Mouse (Mus musculus): ENCODE measurements at regions not wholly inside any gene's neighbourhood (a gene's known extent, or its start where the extent isn't known, plus 50 kb on each side); places are given as distances from the start of the nearest gene placed in this dataset.

DNA sequence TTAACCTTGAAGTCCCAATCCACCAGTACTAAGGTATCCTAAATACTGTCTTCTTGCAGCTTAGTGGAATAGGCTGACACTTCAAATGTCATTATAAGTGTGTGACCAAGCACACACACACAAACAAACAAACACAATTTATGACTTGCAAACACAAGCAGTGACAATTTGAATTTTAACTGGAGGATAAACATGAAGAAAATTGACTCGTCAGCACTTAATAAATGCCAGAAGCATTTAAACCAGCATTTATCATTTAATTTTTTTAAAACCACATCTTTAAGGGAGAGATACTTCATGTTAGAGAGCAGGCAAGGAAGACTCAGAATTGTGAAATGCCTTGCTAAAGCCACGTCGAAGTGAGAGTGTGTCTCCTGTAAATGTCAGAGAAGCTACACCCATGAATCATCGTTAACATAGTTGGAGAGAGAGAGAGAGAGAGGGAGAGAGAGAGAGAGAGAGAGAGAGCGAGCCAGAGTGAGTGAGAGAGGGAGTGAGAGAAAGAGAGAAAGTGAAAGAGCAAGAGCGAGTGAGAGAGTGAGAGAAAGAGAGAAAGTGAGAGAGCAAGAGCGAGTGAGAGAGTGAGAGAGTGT is 149.4 kb upstream of the Cdkn2b start:
- H3K4me1 ChIP-seq (ENCODE audit: control insufficient read depth, insufficient read depth, insufficient read length) = no peaks in the 10 kb centered on the region
- no peaks in the 10 kb centered on the region for H3K27me3 ChIP-seq (ENCODE audit: control insufficient read depth, insufficient read depth, low read length)
- H3K4me3 ChIP-seq (ENCODE audit: extremely low read depth, insufficient read depth, insufficient read length) = no peak overlapping the region; the same call in 1 of the 2 replicates
- WGBS = 79% methylated on average over 7 of the region's 7 CpGs
- H3K36me3 ChIP-seq (ENCODE audit: control insufficient read depth, insufficient read depth, low read length) = no peaks in the 10 kb centered on the region
- DNase-seq (ENCODE audit: low read depth in 1 of 2, low spot score in 2 of 2) = no peak
- TF ChIP-seq POLR2A (IDR thresholded peaks at IDR 0.05; ENCODE audit: low read depth, low read length) (no peak), CTCF (IDR thresholded peaks at IDR 0.05; ENCODE audit: extremely low read depth, insufficient read depth, insufficient read length, insufficient replicate concordance) (no peak)
- no peak overlapping the region for H3K27ac ChIP-seq (ENCODE audit: insufficient read depth, low read length)

- H3K27ac ChIP-seq (ENCODE audit: insufficient read depth, low read length) = no peak overlapping the region
- TF ChIP-seq CTCF (IDR thresholded peaks at IDR 0.05; ENCODE audit: extremely low read depth, insufficient read depth, insufficient read length, insufficient replicate concordance) (no peak), POLR2A (IDR thresholded peaks at IDR 0.05; ENCODE audit: low read depth, low read length) (no peak)
- H3K4me1 ChIP-seq (ENCODE audit: control insufficient read depth, insufficient read depth, insufficient read length) = no peaks in the 10 kb centered on the region
- H3K27me3 ChIP-seq (ENCODE audit: control insufficient read depth, insufficient read depth, low read length) = no peaks in the 10 kb centered on the region
- no peaks in the 10 kb centered on the region for H3K36me3 ChIP-seq (ENCODE audit: control insufficient read depth, insufficient read depth, low read length)
- no peak for DNase-seq (ENCODE audit: low read depth in 1 of 2, low spot score in 2 of 2)
- no peak overlapping the region for H3K4me3 ChIP-seq (ENCODE audit: extremely low read depth, insufficient read depth, insufficient read length)
- WGBS = 75% methylated on average over 1 of the region's 1 CpGs
Observed at GRCm38 (mm10) chr4:89459346-89459666, 148.5 kb upstream of the Cdkn2b start.

- no peak for DNase-seq (ENCODE audit: low read depth in 1 of 2, low spot score in 2 of 2)
- Histone ChIP-seq H3K36me3 (ENCODE audit: control insufficient read depth, insufficient read depth, low read length) (no peaks in the 10 kb centered on the region), H3K27me3 (ENCODE audit: control insufficient read depth, insufficient read depth, low read length) (no peaks in the 10 kb centered on the region), H3K4me1 (ENCODE audit: control insufficient read depth, insufficient read depth, insufficient read length) (no peaks in the 10 kb centered on the region), H3K4me3 (ENCODE audit: extremely low read depth, insufficient read depth, insufficient read length) (no peak overlapping the region), H3K27ac (ENCODE audit: insufficient read depth, low read length) (no peak overlapping the region)
- TF ChIP-seq CTCF (IDR thresholded peaks at IDR 0.05; ENCODE audit: extremely low read depth, insufficient read depth, insufficient read length, insufficient replicate concordance) (no peak), POLR2A (IDR thresholded peaks at IDR 0.05; ENCODE audit: low read depth, low read length) (no peak)
- WGBS = 33% methylated on average over 2 of the region's 2 CpGs
Observed at GRCm38 (mm10) chr4:89458628-89459345, 147.9 kb upstream of the Cdkn2b start.

GRCm38 (mm10) chr4:89457861-89458260 is 147.0 kb upstream of the Cdkn2b start:
- no peak for DNase-seq (ENCODE audit: low read depth in 1 of 2, low spot score in 2 of 2)
- no peak overlapping the region for H3K27ac ChIP-seq (ENCODE audit: insufficient read depth, low read length)
- H3K36me3 ChIP-seq (ENCODE audit: control insufficient read depth, insufficient read depth, low read length) = no peaks in the 10 kb centered on the region
- H3K4me1 ChIP-seq (ENCODE audit: control insufficient read depth, insufficient read depth, insufficient read length) = no peaks in the 10 kb centered on the region
- TF ChIP-seq CTCF (IDR thresholded peaks at IDR 0.05; ENCODE audit: extremely low read depth, insufficient read depth, insufficient read length, insufficient replicate concordance) (no peak), POLR2A (IDR thresholded peaks at IDR 0.05; ENCODE audit: low read depth, low read length) (no peak)
- no peaks in the 10 kb centered on the region for H3K27me3 ChIP-seq (ENCODE audit: control insufficient read depth, insufficient read depth, low read length)
- H3K4me3 ChIP-seq (ENCODE audit: extremely low read depth, insufficient read depth, insufficient read length) = no peak overlapping the region
- WGBS = 62% methylated on average over 2 of the region's 2 CpGs

- TF ChIP-seq CTCF (IDR thresholded peaks at IDR 0.05; ENCODE audit: extremely low read depth, insufficient read depth, insufficient read length, insufficient replicate concordance) = no peak
- no peak for TF ChIP-seq POLR2A (IDR thresholded peaks at IDR 0.05; ENCODE audit: low read depth, low read length)
- Histone ChIP-seq H3K4me1 (ENCODE audit: control insufficient read depth, insufficient read depth, insufficient read length) (no peaks in the 10 kb centered on the region), H3K4me3 (ENCODE audit: extremely low read depth, insufficient read depth, insufficient read length) (no peak overlapping the region), H3K27ac (ENCODE audit: insufficient read depth, low read length) (no peak overlapping the region), H3K27me3 (ENCODE audit: control insufficient read depth, insufficient read depth, low read length) (no peaks in the 10 kb centered on the region), H3K36me3 (ENCODE audit: control insufficient read depth, insufficient read depth, low read length) (no peaks in the 10 kb centered on the region)
- WGBS = 93% methylated on average over 5 of the region's 5 CpGs
- DNase-seq (ENCODE audit: low read depth in 1 of 2, low spot score in 2 of 2) = no peak
Observed at GRCm38 (mm10) chr4:89454926-89455325, 144.1 kb upstream of the Cdkn2b start.

GRCm38 (mm10) chr4:89453051-89453450 is 142.2 kb upstream of the Cdkn2b start:
- no peaks in the 10 kb centered on the region for H3K27me3 ChIP-seq (ENCODE audit: control insufficient read depth, insufficient read depth, low read length)
- H3K27ac ChIP-seq (ENCODE audit: insufficient read depth, low read length) = no peak overlapping the region
- no peaks in the 10 kb centered on the region for H3K36me3 ChIP-seq (ENCODE audit: control insufficient read depth, insufficient read depth, low read length)
- H3K4me3 ChIP-seq (ENCODE audit: extremely low read depth, insufficient read depth, insufficient read length) = no peak overlapping the region
- no peaks in the 10 kb centered on the region for H3K4me1 ChIP-seq (ENCODE audit: control insufficient read depth, insufficient read depth, insufficient read length)
- no peak for DNase-seq (ENCODE audit: low read depth in 1 of 2, low spot score in 2 of 2)
- no peak for TF ChIP-seq CTCF (IDR thresholded peaks at IDR 0.05; ENCODE audit: extremely low read depth, insufficient read depth, insufficient read length, insufficient replicate concordance)
- no peak for TF ChIP-seq POLR2A (IDR thresholded peaks at IDR 0.05; ENCODE audit: low read depth, low read length)

- WGBS = 55% methylated on average over 2 of the region's 2 CpGs
- TF ChIP-seq POLR2A (IDR thresholded peaks at IDR 0.05; ENCODE audit: low read depth, low read length) = no peak
- no peak for TF ChIP-seq CTCF (IDR thresholded peaks at IDR 0.05; ENCODE audit: extremely low read depth, insufficient read depth, insufficient read length, insufficient replicate concordance)
Observed at GRCm38 (mm10) chr4:89451741-89452140, 140.9 kb upstream of the Cdkn2b start.

More at GRCm38 (mm10) chr4:89451741-89452140, 140.9 kb upstream of the Cdkn2b start:
- DNase-seq (ENCODE audit: low read depth in 1 of 2, low spot score in 2 of 2) = no peak
- H3K4me1 ChIP-seq (ENCODE audit: control insufficient read depth, insufficient read depth, insufficient read length) = no peaks in the 10 kb centered on the region
- no peak overlapping the region for H3K4me3 ChIP-seq (ENCODE audit: extremely low read depth, insufficient read depth, insufficient read length)
- H3K36me3 ChIP-seq (ENCODE audit: control insufficient read depth, insufficient read depth, low read length) = no peaks in the 10 kb centered on the region
- no peaks in the 10 kb centered on the region for H3K27me3 ChIP-seq (ENCODE audit: control insufficient read depth, insufficient read depth, low read length)
- no peak overlapping the region for H3K27ac ChIP-seq (ENCODE audit: insufficient read depth, low read length)

Measured in spleen, adult 2 months (tissue).